ENCODE assay signal across 12 mouse cellular contexts in the genomic region with DNA sequence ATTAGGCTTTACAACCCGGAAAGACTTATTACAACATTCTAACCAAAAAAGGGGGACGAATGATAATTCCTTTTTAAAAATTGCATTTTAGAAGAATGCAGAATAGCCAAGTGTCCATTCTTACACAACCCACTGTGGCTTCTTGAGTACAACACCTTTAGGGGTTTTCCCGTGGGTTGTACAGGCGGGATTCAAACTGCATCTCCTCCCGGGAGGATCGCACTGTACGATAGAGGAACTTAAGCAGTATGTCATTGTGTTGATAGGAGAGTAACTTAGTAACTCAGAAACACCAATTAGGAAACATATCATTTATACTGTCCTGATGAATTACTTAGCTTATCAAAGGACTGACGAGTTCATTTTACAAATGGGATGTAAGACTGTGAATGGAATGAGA.
"Had no signal": no experiment of that assay in that cellular context is flagged by ENCODE, and none has a peak within 500 bp of the region (broad histone marks: within the 10 kb centered on the region; RNA-seq: fewer than 3 reads in every experiment).

No protein-coding gene starts in this region.

- ATAC-seq: liver, postnatal 0 days; lung, postnatal 0 days; midbrain, embryonic 13.5 days; midbrain, embryonic 15.5 days had no signal

- DNase-seq: liver, embryonic 13.5 days; liver, postnatal 0 days; lung, adult 2 months; lung, postnatal 14 days; right cerebral cortex, postnatal 14 days; right cerebral cortex, postnatal 4 days; spleen, adult 18-20 months; thymus, adult 2 months; thymus, postnatal 36 days had no signal
